Mouse (Mus musculus) testis, postnatal 10 days (tissue): ENCODE measurements around the gene Vamp1.
A peak's percentile ranks its signal among the peaks of the same experiment; 100 is the strongest.

Experiments used
- DNase-seq: peaks from one replicate; pipeline ENCODE4 v3.0.0; 2021; ENCODE audit warnings: low spot score

The Vamp1 gene

DNA sequence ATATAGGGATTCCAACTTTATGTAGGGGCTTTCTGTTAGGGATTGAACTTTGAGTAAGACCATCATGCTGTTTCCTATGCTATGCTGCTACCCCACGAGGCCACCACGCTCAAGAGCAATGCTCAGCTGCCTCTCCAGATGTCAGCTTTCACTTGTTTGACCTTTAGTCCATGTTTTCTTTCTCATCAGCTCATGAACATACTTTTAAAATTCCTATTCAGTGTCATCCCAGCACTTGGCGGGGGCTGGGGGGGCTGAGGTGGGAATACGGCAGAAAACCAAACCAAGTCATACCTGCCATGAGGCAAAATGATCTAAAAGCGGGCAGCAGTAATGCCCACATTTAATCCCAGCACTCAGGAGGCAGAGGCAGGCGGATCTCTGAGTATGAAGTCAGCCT is 2.2 kb upstream of the Vamp1 start:
- DNase-seq = no peak

DNA sequence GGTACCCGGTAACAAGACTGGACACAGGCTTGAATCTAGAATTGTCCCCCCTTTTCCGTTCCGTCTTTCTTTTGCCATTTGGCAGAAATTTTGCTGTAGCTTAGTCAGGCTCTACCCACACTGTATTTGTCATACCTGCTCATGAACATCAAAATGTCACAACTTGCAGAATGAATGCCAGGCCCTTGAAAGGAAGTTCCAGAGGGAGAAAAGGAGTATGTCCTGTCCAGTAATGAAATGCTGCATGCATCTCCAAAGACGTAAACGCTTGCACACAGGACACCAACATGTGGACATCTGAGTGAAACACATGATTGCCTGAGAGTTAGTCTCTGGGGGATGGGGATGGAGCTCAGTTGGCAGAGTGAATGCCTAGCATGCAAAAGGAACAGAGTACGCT is 1.6 kb upstream of the Vamp1 start:
- no peak for DNase-seq

DNA sequence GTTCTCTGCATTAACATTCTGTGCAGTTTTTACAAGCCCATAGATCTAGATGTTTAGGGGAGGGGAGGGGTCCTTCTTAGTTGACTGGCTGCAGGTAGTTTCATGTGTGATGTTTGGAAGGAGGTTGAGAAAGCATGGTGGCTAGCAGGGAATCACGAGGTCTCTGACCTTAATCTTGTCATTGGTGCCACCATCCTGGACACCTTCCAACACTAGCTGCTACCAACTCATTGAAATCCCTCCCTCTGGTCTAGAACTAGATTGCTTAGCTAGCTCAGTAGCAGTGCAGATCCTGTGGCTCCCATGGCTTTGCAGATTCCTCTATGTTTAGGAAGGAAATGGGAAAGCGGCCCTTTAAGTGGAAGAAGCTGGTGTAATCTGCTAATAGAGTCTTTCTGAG is 1.5 kb downstream of the Vamp1 start:
- DNase-seq = no peak

DNA sequence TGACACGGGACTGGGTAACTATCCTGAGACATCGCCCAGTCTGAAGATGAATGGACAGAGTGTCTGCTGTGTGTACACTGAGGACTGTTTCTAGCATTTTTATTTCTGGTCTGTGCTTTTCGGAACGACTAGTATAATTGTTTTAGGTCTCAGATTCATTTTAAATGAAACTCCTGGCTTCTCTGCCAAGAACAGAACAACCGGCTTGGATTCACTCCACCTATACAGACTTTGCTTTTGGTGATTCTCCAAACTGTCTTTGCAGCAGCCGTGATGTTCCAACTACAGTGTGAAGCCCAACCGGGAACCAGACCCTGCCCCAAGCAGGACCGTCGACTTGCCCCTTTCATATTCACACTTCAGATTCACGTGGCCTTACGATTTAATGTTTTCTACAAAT is 2.5 kb downstream of the Vamp1 start:
- DNase-seq = no peak

DNA sequence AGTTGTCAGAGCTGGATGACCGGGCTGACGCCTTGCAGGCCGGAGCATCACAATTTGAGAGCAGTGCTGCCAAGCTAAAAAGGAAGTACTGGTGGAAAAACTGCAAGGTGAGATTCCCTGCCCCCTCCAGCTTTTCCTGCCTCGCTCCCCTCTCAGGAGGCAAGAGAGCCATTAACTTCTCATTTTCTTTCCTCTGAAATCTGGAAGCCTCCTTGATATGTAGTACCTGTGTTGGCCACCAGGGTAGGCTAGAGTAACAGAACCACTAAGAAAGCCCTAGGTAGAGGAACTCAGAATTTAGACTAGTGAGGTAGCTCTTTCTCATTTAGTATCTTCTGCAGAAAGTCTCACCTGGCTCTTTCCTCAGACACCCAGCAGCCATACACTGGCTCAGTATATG is 3.6 kb downstream of the Vamp1 start:
- DNase-seq = peak; percentile 73

DNA sequence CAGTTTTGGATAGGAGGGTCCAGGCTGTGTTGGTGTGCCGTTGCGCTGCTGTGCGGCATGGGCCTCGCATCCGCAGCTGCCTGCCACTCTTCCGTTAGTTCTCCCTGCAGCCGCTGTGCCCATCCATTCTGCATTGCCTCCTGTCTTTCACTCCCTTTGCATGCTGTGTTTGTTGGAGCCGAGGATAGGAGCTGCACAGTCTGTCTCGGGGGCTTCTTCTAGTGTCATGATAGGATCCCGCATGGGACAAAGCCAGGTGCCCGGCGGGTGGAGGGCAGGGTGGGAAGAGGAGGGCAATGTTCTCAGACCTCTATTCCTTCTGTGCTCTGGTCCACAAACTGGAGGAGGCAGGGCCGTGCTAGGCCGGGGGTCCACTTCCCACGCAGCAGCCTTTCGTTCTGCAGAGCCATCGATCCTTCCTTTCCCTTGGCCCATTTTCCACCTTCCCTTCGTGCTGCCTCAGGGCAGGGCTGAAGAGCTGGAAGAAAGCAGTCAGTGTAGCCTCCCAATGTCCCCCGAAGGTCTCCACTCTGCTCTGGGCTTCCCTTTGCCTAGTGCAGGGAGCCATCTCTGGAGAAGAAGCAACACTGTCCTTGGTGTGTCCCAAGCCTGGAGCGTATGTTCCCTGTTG is 5.9 kb downstream of the Vamp1 start:
- DNase-seq = no peak

DNA sequence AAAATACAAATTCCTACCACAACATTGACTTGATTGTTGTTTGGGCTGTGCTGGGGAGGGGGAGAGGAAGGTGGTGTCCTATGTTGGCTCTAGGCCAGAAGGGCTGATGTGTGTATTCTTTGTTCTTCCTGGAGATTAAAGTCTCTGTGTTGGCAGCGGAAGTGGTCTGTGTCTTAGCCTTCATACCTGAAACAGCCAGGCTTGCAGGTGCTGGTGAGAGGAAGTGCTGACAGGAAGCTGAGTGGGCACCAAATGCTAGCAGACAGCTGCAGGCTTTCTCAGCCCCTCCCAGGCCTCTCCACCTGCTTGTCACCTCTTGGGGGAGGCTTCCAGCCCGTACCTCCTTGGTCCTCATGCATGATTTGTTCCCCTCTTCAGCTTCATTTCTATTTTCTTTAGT is 6.8 kb downstream of the Vamp1 start:
- no peak for DNase-seq

DNA sequence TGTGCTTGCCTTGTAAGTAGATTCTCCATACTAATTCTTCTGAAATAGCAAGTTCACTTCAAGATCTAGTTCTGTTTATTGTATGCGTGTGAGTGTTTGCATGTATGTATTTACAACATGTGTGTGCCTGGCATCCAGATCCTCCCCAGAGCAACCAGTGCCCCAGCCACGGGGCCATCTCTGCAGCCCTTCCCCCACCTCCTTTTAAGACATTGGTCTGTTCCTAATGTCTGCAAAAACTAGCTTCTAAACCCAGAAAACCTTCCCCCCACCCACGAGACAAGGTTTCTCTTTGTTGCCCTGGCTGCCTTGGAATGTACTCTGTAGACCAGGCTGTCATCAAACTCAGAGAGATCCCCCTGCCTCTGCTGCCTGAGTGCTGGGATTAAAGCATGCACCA is 7.2 kb downstream of the Vamp1 start:
- DNase-seq = no peak

DNA sequence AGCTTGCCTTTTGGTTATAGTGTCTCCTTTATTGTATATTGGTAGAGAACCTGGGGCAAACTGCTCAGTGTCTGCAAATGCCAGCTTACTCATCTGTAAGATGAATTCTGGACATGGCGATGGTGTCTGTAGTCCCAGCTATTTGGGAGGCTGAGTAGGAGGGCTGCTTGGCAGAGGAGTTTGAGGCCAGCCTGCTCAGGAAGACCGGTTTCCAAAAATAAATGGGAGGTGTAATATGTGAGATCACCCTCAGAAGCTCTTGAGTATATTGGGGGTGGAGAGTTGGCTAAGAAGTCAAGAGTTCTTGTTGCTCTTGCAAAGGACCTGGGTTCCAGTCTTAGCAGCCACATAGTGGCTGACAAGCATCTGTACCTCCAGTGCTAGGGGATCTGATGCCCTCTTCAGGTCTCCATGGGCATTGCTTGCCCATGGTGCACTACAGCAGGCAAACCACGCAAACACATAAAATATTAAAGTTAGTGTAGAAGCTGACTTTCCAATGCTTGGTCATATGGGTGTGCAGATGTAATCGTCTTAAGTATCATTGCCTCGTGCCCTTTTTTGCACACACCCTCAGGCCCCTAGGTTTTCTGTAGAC is 10.3 kb downstream of the Vamp1 start:
- DNase-seq = no peak

DNA sequence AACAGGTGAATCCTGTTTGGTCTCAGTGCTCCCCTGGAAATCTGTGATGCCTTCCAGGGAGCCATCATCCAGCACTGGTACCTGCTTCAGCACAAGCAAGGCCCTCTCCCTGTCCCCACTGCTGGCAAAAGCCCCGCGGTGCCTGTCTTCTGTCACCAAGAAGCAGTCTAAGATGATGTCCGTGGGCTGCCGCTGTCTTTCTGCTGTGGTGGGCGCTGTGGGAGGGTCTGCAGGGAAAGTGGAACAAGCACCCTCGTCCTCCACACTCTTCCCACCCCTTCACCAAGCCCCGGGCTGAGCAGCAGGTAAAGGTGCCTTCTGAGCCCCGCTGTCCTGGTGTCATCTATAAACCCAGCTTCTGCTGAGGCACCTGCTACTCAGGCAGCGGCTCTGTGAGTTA is 15.2 kb downstream of the Vamp1 start:
- no peak for DNase-seq

DNA sequence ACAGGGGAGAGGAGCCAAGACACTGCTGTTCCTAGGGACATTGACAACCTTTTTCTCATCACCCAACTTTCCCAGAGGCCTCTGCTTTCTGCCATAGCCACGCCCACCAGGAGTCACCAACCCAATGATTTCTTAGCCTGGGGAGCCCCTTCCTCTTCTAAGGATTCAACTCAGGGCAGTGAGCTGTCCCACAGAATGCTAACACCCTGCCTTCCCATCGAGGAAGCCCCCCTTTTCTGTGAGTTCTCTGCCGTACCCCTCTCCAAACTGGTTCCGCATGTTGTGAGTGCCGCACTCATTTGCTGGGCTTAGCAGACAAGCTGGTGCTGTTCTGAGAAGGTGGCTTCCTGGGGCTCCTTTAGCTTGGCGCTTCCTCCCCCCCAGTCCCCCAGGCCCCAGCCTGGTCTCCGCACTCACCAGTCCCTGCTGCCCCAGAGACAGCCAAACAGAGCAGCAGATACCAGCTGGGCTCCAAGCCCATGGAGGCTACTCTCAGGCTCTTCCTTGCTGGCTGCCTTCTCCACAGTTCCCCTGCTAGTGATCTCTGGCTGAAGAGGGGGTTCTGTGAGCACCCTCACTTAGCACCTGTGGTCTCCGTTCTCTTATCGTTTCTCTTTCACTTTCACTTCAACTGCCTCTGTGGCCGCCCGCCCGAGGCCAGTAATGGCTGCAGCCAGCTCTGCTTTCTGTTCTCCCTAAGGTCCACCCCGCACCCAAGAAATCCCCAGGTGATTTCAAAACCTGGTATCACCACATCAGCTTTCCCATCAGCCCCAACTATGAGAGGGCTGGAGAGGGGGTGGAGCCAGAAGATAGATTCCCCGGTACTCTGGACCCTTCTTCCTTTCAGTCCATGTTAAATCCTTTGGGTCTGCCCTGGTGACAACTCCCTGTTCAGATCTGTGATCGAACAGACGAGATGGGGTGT is 16.0 kb downstream of the Vamp1 start, which contains the start of gene Tapbpl:
Gene Tapbpl (minus strand): TSS at position 744 of the 928 bp plus-strand sequence.
- peak; percentile 78 for DNase-seq

DNA sequence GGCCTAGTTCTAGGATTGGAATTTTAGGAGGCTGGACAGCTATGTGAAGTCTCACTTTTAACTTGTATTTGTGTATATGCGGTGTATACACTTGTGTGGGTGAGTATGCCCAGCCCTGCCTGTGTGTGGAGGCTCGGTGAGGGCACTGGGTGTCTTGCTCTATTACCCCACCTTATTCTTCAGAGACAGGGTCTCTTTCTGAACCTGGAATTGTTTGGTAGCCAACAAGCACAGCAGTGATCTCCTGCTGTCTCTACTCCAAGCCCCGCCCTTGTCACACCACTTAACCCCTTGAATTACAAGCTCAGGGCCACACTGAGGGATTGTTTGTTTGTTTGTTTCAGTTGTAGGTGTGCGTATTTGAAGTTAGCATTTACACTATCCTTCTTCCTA is 16.7 kb downstream of the Vamp1 start:
- DNase-seq = no peak

DNA sequence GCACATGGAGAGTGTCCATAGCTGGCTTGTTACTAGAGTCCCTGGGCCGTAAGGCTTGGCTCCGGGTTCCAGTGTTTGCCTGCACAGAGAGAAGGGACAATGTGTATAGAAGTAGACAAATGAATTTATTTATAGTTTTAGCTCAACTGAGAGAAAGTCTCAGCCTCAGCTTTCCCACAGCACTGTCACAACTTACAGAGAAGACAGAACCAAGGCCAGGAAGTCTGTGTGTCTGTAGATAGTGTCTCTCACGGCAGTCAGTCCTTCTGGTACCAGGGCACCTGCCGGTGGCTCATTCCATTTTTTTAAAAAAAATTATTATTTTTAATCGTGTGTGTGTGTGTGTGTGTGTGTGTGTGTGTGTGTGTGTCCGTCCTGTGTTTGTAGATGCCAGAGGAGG is 17.2 kb downstream of the Vamp1 start:
- DNase-seq = no peak

DNA sequence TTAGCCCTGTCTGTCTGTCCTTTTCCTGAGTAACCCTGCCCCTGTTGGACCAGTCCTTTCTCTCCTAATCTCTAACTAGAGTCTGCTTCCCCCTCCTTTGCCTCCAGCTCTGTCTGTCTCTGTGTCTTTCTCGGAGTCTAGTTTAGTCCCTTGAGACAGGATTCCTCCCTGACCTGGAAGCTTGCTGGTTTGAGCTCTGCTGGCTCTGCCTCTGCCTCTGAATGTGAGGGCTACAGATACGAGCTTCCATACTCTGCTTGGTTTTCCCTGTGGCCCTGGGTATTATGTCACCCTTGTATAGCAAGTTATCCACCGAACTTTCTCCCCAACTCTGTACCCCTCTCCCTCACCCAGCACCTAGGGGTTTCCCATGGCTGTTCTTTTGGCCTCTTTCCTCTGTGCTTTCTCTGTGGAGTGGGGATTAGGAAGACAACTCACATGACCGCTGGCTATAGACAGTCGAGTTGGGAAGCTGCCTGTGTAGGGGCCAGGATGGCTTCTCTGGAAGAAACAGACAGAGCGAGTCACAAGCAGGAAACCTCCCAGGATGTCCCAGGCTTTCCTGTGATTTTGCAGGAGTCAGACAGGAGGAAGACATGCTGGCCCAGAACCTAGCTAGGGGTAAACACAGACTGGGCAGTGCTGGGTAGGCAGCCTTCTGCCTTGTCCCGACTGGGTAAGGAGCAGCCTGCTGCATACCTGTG is 18.6 kb downstream of the Vamp1 start:
- DNase-seq = no peak

DNA sequence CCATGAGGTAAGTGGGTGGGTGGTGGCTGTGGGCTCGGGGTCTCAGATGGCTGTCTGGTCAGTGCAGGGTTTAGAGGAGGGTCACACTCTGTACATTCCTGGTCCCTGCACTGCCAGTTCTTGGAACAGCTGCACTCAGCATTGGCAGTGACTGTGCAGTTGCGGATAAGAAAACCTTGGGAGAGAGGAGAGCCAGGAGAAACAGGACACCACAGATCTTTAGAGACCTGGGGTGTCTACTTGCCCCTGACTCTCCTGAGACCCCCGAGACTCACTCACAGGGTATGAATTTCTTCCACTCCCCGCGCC is 19.1 kb downstream of the Vamp1 start:
- no peak for DNase-seq

DNA sequence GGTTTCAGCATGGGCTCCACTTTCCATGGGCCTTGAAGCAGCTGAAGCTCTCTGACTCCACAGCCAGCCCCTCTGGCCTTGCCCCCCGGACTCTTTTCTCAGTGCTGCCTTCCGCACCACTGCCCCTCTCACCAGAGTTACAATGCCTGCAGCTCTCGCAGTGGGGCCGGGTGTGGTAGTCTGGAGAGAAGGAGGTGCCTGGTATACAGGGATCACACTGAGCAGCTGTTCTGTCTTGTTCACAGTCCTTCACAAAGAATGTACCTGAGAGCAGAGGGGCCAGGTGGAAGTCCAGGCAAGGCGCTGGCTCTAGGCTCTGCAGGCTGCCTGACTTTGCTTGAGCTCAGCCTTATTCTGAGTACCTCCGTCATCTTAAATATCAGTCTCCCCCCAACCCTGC is 21.0 kb downstream of the Vamp1 start:
- no peak for DNase-seq

DNA sequence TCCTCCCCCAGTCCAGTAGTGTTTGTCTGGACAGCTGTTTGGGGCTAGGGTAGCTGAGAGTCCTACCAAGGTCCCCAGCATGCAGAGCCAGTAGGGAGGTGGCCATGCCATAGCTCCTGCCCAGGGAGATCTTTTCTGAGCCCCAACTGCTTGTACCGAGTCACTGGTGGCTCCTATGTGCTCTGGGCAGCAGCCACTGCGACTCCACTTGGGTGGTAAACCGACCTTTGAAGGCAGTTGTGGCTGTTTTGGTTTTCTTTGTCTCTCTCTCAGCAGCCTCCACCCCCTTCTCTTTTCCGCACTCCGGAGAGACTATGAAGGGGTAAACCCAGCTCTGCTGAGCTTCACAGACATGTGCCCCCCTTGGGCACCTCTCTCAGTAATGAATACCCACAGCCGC is 21.4 kb downstream of the Vamp1 start, which contains the start of gene Cd27:
Gene Cd27 (minus strand): TSS at position 229 of the 400 bp plus-strand sequence.
- no peak for DNase-seq

DNA sequence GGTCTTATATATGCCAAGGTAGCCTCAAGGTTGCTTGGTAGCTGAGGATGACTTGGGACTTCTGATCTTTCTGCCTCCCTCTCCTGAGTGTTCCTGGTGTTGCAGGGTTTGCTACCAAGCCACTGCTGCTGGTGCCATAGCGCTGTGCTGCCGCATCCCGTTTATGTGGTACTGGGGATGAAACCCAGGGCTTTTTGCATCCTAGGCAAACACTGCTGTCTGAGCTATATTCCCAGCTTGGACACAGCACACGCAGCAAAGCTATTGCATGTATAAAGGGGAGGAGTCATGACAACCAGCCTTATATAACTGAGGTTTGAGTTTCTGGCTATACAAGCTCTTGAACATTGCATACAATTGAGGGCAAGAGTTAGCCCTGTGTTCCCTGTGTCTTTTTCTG is 22.1 kb downstream of the Vamp1 start:
- DNase-seq = no peak

DNA sequence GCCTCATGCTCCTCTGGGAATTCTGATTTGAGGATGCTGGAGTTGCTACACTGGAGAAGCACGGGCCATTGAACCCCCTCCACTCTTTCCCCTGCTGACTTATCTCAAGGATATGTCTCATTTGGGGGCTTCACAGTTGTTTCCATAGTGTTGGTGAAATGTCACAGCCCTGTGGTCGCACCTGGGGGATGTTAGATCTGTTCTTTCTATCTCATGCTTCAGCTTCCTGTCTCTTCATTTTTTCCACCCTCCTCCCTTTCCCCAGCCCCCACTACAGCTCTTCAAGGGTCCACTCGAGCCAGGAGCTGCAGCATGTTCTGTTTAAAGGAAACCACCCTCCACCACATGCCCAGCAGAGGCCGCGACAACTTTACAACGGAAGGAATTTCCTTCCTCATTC is 23.0 kb downstream of the Vamp1 start:
- no peak for DNase-seq

DNA sequence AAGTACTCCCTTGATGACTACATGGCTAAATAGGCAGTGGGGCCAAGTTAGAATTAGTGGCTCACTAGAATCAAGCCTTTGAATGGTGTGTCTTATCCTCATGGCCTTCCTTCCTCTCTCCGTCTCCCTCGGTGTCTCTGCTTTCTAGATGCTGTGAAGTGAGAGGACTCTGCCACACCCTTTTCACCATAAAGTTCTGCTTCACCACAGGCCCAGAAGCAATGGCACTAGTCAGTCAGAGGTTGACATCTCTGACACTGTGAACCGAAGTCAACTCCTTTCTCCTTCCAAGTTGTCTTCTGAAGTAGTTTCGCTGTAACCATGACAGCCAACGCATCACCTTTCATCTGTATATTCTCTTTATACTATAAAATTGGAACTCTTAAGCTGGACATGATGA is 24.2 kb downstream of the Vamp1 start:
- DNase-seq = no peak

DNA sequence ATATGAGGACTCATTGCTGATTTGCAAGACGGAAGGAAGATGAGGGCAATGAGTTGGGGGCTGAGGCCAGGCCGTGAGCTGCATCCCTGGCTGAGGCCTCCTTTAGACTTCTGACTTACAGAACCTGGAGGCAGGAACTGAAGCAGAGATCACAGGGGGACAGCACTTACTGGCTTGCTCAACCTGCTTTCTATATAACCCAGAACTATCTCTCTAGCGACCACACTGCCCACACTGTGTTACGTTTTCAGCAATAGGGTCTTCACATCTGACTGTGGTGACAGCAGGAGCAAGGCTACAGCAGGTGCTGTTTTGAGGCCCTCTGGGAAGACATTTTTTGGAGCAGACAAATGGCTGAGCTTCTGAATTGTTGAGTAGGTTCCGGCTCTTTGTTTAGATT is 25.3 kb downstream of the Vamp1 start:
- DNase-seq = no peak

DNA sequence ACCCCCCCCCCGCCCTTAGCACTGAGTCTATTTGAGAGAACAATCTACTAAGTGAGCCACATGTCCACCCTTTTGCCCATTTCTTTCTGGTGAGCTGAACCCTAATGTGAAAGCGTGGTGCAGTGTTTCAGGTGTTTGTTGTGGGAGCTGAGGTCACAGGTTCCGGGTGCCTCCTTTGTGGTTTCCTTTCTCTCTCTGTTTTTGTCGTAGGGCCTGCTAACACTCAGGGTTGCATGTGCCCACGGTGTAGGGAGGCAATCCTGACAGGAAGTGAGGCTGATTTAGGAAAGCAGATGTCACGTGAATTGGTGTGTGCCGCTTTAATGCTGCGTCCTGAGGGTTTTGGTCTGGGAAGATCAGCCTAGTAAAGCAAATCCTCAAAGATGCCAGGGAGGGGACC is 26.2 kb downstream of the Vamp1 start:
- DNase-seq = no peak

DNA sequence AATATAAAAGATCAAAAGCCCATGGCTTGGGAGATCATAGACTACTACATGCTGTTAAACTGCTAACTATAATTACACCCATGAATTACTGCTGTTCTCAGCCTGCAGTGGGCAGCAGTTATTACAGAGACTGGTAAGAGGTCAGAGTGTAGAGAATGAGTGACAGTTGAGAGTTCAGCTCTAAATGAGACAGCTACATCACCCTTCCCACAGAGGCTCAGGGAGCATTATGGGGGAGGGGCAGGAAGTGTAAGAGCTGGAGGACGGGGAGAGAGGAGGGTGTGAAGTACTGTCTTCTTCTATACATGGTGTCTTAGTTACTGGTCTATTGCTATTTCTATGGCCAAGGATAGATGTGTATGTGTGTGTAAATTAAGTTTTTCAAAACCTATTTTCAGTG is 29.2 kb downstream of the Vamp1 start:
- no peak for DNase-seq
